Mouse (Mus musculus) stomach, postnatal 0 days (tissue): ENCODE measurements at regions not wholly inside any gene's neighbourhood (a gene's known extent, or its start where the extent isn't known, plus 50 kb on each side); places are given as distances from the start of the nearest gene placed in this dataset.

ENCODE experiments used
- CTCF ChIP-seq: IDR thresholded peaks from 2 replicates; pipeline ENCODE4 v1.5.1; 2016; ENCODE audit warnings: antibody characterized with exemption, low read depth, mild to moderate bottlenecking, moderate library complexity
- EP300 ChIP-seq: optimal IDR thresholded peaks from 2 replicates; pipeline ENCODE3; 2016; ENCODE audit warnings: antibody characterized with exemption

- no peak for TF ChIP-seq CTCF
- no peak for TF ChIP-seq EP300
These were observed 338.8 kb upstream of the Sall1 start for GRCm38 (mm10) chr8:89382538-89383380.
